8 mouse cellular contexts compared by ENCODE assay signal in genomic region chr6:47454575-47455571, GRCm38 (mm10). TPM values are rescaled to one million over a fixed set of nuclear protein-coding genes. Genes with fewer than 3 reads are reported as not detected.
DNase-seq lines count a peak whose midpoint lies in the region; ATAC-seq and TF ChIP-seq lines count a peak whose summit lies in the region.

No protein-coding gene starts in this region.

- H3K4me2 ChIP-seq in heart, embryonic 12.5 days = peak overlapping the region; percentile 71
- peak overlapping the region; percentile 84 for H3K4me2 ChIP-seq in kidney, embryonic 16.5 days (replicated peaks; ENCODE audit: low read depth, low read length)
- H3K4me2 ChIP-seq in liver, embryonic 13.5 days = peak overlapping the region; percentile 86
- H3K4me2 ChIP-seq in stomach, embryonic 15.5 days = peak overlapping the region; percentile 87

- peak overlapping the region; percentile 86 for H3ac ChIP-seq in C2C12 (ENCODE audit: control insufficient read depth, insufficient read length, low read depth)

- peak; percentile 66 for DNase-seq in liver, embryonic 13.5 days
- peak; percentile 56 to 57 for DNase-seq in natural killer cell, adult 2 months (ENCODE audit: low spot score in 2 of 2)

- H3K27me3 ChIP-seq in C2C12 (ENCODE audit: control insufficient read depth, insufficient read depth, insufficient read length) = no peaks in the 10 kb centered on the region
- no peaks in the 10 kb centered on the region for H3K27me3 ChIP-seq in heart, embryonic 12.5 days (replicated peaks)
- no peaks in the 10 kb centered on the region for H3K27me3 ChIP-seq in kidney, embryonic 16.5 days (ENCODE audit: insufficient read depth, low read length)
- H3K27me3 ChIP-seq in liver, embryonic 13.5 days = no peaks in the 10 kb centered on the region
- H3K27me3 ChIP-seq in stomach, embryonic 15.5 days (replicated peaks) = no peaks in the 10 kb centered on the region

- peak overlapping the region; percentile 98 for H3K9ac ChIP-seq in heart, embryonic 12.5 days
- H3K9ac ChIP-seq in kidney, embryonic 16.5 days (replicated peaks; ENCODE audit: low read length) = peak overlapping the region; percentile 100
- H3K9ac ChIP-seq in liver, embryonic 13.5 days = peak overlapping the region; percentile 99
- peak overlapping the region; percentile 97 for H3K9ac ChIP-seq in stomach, embryonic 15.5 days

- peaks cover 23% of the 10 kb centered on the region for H3K4me1 ChIP-seq in bone marrow macrophage, adult 2 months (ENCODE audit: control insufficient read depth, insufficient read depth, low read length)
- no peaks in the 10 kb centered on the region for H3K4me1 ChIP-seq in embryonic fibroblast, embryonic 13.5 days (ENCODE audit: control insufficient read depth, insufficient read depth, low read length)
- H3K4me1 ChIP-seq in heart, embryonic 12.5 days (replicated peaks) = peaks cover 16% of the 10 kb centered on the region
- H3K4me1 ChIP-seq in kidney, embryonic 16.5 days (ENCODE audit: insufficient read depth, low read length) = peaks cover 23% of the 10 kb centered on the region
- peaks cover 44% of the 10 kb centered on the region for H3K4me1 ChIP-seq in liver, embryonic 13.5 days (replicated peaks)
- H3K4me1 ChIP-seq in stomach, embryonic 15.5 days = 0 out of 2 replicates have a peak, but pooled peaks cover 7% of the 10 kb centered on the region

- H3K36me3 ChIP-seq in C2C12 (ENCODE audit: control insufficient read depth, insufficient read depth) = no peaks in the 10 kb centered on the region
- no peaks in the 10 kb centered on the region for H3K36me3 ChIP-seq in heart, embryonic 12.5 days
- H3K36me3 ChIP-seq in kidney, embryonic 16.5 days (ENCODE audit: insufficient read depth, low read length) = no peaks in the 10 kb centered on the region
- no peaks in the 10 kb centered on the region for H3K36me3 ChIP-seq in liver, embryonic 13.5 days
- H3K36me3 ChIP-seq in stomach, embryonic 15.5 days = no peaks in the 10 kb centered on the region

- peak; percentile 88 for ATAC-seq in heart, embryonic 12.5 days (ENCODE audit: insufficient number of reproducible peaks, low FRiP score)
- ATAC-seq in kidney, embryonic 16.5 days (ENCODE audit: low FRiP score, low TSS enrichment) = peak; percentile 86
- peak; percentile 80 for ATAC-seq in liver, embryonic 13.5 days (ENCODE audit: low read depth)
- peak; percentile 80 for ATAC-seq in stomach, embryonic 15.5 days (ENCODE audit: insufficient read depth, low FRiP score, low read depth)

- WGBS in heart, embryonic 12.5 days = under 1% methylated on average over 73 of the region's 79 CpGs
- 0% methylated on average over 63 of the region's 79 CpGs for WGBS in kidney, embryonic 16.5 days
- under 1% methylated on average over 79 of the region's 79 CpGs for WGBS in liver, embryonic 13.5 days (ENCODE audit: insufficient replicate concordance)
- WGBS in stomach, embryonic 15.5 days = under 1% methylated on average over 79 of the region's 79 CpGs

- no peak for TF ChIP-seq CTCF in C2C12 (IDR thresholded peaks at IDR 0.05; ENCODE audit: control insufficient read depth, insufficient read depth, insufficient read length)
- TF ChIP-seq CTCF in bone marrow macrophage, adult 2 months (IDR thresholded peaks at IDR 0.05; ENCODE audit: low read depth, low read length) = no peak
- TF ChIP-seq CTCF in embryonic fibroblast, embryonic 13.5 days (IDR thresholded peaks at IDR 0.05; ENCODE audit: borderline replicate concordance, insufficient read depth, low read length) = no peak

- no peaks in the 10 kb centered on the region for H3K9me3 ChIP-seq in heart, embryonic 12.5 days (replicated peaks)
- H3K9me3 ChIP-seq in kidney, embryonic 16.5 days (ENCODE audit: low read length) = no peaks in the 10 kb centered on the region
- H3K9me3 ChIP-seq in liver, embryonic 13.5 days (replicated peaks) = no peaks in the 10 kb centered on the region
- H3K9me3 ChIP-seq in stomach, embryonic 15.5 days = no peaks in the 10 kb centered on the region

- peaks cover 61% of the 10 kb centered on the region for H3K79me2 ChIP-seq in C2C12 (ENCODE audit: control insufficient read depth, insufficient read depth)

- H3K4me3 ChIP-seq in C2C12 (ENCODE audit: insufficient read depth, poor library complexity, severe bottlenecking) = peak overlapping the region; percentile 94
- peak overlapping the region; percentile 96 for H3K4me3 ChIP-seq in bone marrow macrophage, adult 2 months (ENCODE audit: insufficient read depth, low read length)
- H3K4me3 ChIP-seq in embryonic fibroblast, embryonic 13.5 days (ENCODE audit: insufficient read depth, low read length) = peak overlapping the region; percentile 99
- H3K4me3 ChIP-seq in heart, embryonic 12.5 days = peak overlapping the region; percentile 96
- H3K4me3 ChIP-seq in kidney, embryonic 16.5 days (ENCODE audit: low read length) = peak overlapping the region; percentile 98
- peak overlapping the region; percentile 98 for H3K4me3 ChIP-seq in liver, embryonic 13.5 days (replicated peaks)
- peak overlapping the region; percentile 96 for H3K4me3 ChIP-seq in stomach, embryonic 15.5 days (replicated peaks)

- peak overlapping the region; percentile 63 for H3K27ac ChIP-seq in bone marrow macrophage, adult 2 months (ENCODE audit: insufficient read depth, low read depth, low read length)
- H3K27ac ChIP-seq in embryonic fibroblast, embryonic 13.5 days (ENCODE audit: insufficient read depth, low read length) = peak overlapping the region; percentile 78
- H3K27ac ChIP-seq in heart, embryonic 12.5 days (ENCODE audit: poor library complexity, severe bottlenecking) = peak overlapping the region; percentile 99
- peak overlapping the region; percentile 99 for H3K27ac ChIP-seq in kidney, embryonic 16.5 days (ENCODE audit: low read length)
- H3K27ac ChIP-seq in liver, embryonic 13.5 days = peak overlapping the region; percentile 95
- H3K27ac ChIP-seq in stomach, embryonic 15.5 days = peak overlapping the region; percentile 97

- TF ChIP-seq POLR2A in bone marrow macrophage, adult 2 months (IDR thresholded peaks at IDR 0.05; ENCODE audit: borderline replicate concordance, low read depth, low read length) = no peak
- peak; percentile 15 for TF ChIP-seq POLR2A in embryonic fibroblast, embryonic 13.5 days (IDR thresholded peaks at IDR 0.05; ENCODE audit: low read depth, low read length)

- H3K79me3 ChIP-seq in C2C12 (ENCODE audit: low read depth) = peaks cover 52% of the 10 kb centered on the region

TF ChIP-seq in C2C12, 6 proteins besides CTCF, POLR2A, EP300 and RAD21:
- TF ChIP-seq USF1 (IDR thresholded peaks at IDR 0.05; ENCODE audit: low read depth) (no peak), FOSL1 (IDR thresholded peaks at IDR 0.05; ENCODE audit: insufficient read depth, low read length, poor library complexity, severe bottlenecking) (no peak), MYOG (IDR thresholded peaks at IDR 0.05; ENCODE audit: control insufficient read depth, extremely low read depth, insufficient read length) (no peak)
TF ChIP-seq in C2C12: peak in this region for 0.

RNA-seq across cellular contexts. Expression of gene Cul1, which starts 1.7 kb away (rescaled TPM):
- 26.3 TPM for polyA plus RNA-seq in C2C12 (2012; fragmentation: generic; extraction: Trizol)
- polyA plus RNA-seq in bone marrow macrophage, adult 2 months (2012; ENCODE audit: insufficient read depth, insufficient read length, missing spikeins) = 84.5 and 108 TPM in 2 replicates
- polyA plus RNA-seq in embryonic fibroblast, embryonic 13.5 days (2011; ENCODE audit: insufficient read length, low read depth, missing spikeins) = 147 and 221 TPM in 2 replicates
- 124 and 132 TPM in 2 replicates for polyA plus RNA-seq in heart, embryonic 12.5 days (2016; fragmentation: Nextera tagmentation; extraction: Ambion mirVana)
- polyA plus RNA-seq in kidney, embryonic 16.5 days (2015; fragmentation: Nextera tagmentation; extraction: Ambion mirVana) = 133 and 140 TPM in 2 replicates
- polyA plus RNA-seq in liver, embryonic 13.5 days (2015; fragmentation: Nextera tagmentation; extraction: Ambion mirVana) = 75.4 and 87.7 TPM in 2 replicates
- polyA plus RNA-seq in stomach, embryonic 15.5 days (2015; fragmentation: Nextera tagmentation; extraction: Ambion mirVana) = 116 and 117 TPM in 2 replicates

Comparison
In these comparisons a context has a peak if more than half of its experiments do, and no peak if none do; other contexts are left out.
1. Peak in every context shown above with its lines: DNase-seq, ATAC-seq, H3K4me3 ChIP-seq and H3K27ac ChIP-seq.